Mouse (Mus musculus) lung, postnatal 0 days (tissue): ENCODE measurements at regions not wholly inside any gene's neighbourhood (a gene's known extent, or its start where the extent isn't known, plus 50 kb on each side); places are given as distances from the start of the nearest gene placed in this dataset.

Experiments
- CTCF ChIP-seq: IDR thresholded peaks from 2 replicates; pipeline ENCODE4 v1.5.1; 2016; ENCODE audit warnings: antibody characterized with exemption, mild to moderate bottlenecking
- EP300 ChIP-seq: IDR thresholded peaks from 2 replicates; pipeline ENCODE4 v1.6.1; 2016; ENCODE audit warnings: antibody characterized with exemption, mild to moderate bottlenecking, control low read depth

GRCm38 (mm10) chr17:47271979-47272677, 96.6 kb upstream of the Mrps10 start:
- TF ChIP-seq CTCF (no peak), EP300 (no peak)
